Mouse (Mus musculus) urinary bladder, postnatal 14 days (tissue): ENCODE results near the gene Eef1a1.
"Not testable (repeated sequence)": the region's sequence is repeated elsewhere in the genome, so short reads cannot be mapped to it uniquely, and the experiment has no call there.

Experiments used
- DNase-seq: peaks from one replicate; pipeline ENCODE4 v3.0.0; 2021; ENCODE audit warnings: low spot score

Gene Eef1a1

GRCm38 (mm10) chr9:78506722-78507077 lies 17.7 kb upstream of the Eef1a1 start:
- no peak for DNase-seq

DNA sequence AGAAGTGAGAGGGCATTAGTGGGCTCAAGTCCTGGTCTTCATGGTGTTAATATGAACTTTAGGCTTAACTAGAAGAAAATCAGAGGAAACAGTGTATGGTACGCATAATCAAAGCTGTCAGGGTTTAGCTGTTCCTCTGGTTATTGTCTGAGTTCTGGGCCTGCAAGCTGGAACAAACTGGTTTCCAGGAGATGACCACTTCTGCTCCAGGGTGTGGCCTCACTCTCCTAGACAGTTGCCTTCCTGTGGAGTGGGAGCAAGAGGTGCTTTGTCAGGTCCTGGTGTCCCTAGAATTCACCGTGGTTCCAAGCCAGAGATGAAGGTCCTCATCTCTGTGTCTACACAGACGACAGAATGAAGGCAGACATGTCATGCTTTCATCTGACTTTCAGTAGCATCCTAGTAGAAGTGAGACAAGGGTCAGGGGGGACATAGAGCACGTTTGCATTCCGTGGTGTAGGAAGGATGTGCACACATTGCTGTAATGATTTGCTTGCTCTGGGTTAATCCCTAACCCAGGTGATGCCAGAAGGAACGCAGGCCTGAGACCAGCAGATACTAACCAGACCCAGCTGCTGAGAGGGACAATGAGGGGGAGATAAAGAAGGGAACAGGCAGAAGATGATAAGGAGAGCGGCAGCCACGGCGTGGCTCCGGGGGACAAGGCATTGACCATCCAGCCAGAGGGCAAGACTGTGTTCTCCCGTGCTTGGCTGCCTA lies 17.2 kb upstream of the Eef1a1 start:
- no peak for DNase-seq

- DNase-seq = no peak
These were observed 16.3 kb upstream of the Eef1a1 start for GRCm38 (mm10) chr9:78505223-78505622.

GRCm38 (mm10) chr9:78504679-78505078 lies 15.7 kb upstream of the Eef1a1 start:
- no peak for DNase-seq

GRCm38 (mm10) chr9:78504133-78504532 lies 15.2 kb upstream of the Eef1a1 start:
- no peak for DNase-seq

DNA sequence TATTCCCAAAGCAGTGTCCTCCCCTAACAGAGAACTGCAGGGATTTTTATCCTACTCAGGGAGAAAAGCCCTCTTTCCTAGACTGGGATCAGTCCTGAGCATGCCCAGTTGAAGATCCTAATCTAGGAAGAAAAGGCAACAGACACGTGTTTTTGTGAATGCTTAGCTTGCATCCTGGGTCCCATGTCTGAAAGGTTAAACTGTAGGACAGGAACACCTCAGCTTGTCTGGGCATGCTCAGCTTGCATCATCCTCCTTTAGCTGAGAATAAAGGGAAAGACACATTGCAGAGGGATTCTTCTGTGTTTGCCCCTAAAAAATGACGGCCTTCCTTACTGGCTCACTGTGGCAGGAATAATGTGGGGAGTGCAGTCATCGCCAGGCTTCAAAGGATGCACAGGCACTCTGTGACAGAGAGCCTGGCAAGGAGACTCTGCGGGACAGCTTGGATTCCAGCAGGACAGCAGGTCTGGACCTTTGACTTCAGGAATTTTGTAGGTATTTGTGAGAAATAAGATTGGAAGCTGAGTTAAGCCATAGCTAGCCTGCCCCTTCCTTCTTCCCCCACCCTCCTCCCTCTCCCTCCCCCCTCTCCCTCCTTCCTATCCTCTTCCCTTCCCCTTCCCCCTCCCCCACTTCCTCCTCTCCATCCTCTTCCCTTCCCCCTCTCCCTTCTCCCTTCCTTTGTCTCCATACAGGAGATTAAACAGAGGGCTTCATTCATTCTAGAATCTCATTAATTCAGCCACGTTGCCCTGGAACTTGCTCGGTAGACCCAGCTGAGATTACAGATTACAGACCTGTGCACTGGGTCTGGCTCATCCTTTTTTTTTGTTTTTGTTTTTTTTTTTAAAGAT lies 14.5 kb upstream of the Eef1a1 start:
- DNase-seq = no peak

DNA sequence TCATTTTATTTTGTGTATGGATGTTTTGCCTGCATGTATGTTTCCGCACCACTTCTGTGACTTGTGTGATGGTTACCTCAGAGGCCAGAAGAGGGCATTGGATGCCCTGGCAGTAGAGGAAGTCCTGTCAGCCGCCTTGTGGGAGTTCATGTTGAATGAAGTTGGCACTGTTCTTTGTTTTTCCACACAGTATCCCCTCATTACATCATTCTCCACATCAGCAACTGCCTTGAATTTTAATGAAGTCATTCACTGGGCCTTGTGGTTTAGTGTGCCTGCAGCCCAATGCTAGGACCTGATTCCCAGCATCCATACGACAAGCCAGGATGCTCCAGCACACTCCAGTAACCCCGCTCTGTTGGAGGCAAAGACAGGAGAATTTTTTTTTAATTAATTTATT lies 12.3 kb upstream of the Eef1a1 start:
- no peak for DNase-seq

GRCm38 (mm10) chr9:78500386-78500785 lies 11.4 kb upstream of the Eef1a1 start:
- DNase-seq = no peak

GRCm38 (mm10) chr9:78493171-78493570 lies 4.2 kb upstream of the Eef1a1 start:
- DNase-seq = no peak

DNA sequence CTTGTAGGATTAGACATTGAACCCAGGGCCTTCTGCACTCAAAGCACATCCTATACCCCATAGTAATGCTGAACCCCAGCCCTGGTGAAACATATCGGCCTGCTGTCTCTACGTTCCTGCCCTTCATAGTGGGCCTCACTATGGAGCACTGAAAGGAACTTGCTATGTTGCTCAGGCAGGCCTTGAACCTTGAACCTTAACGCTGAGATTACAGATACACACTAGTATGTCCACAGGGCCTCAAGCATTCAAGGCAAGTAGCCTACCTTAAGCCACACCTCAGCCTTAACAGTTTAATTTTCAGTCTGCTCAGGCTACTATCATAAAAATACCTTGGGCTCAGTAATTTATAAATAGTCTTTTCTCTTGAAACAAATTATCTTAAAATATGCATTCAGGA lies 3.3 kb upstream of the Eef1a1 start:
- no peak for DNase-seq

DNA sequence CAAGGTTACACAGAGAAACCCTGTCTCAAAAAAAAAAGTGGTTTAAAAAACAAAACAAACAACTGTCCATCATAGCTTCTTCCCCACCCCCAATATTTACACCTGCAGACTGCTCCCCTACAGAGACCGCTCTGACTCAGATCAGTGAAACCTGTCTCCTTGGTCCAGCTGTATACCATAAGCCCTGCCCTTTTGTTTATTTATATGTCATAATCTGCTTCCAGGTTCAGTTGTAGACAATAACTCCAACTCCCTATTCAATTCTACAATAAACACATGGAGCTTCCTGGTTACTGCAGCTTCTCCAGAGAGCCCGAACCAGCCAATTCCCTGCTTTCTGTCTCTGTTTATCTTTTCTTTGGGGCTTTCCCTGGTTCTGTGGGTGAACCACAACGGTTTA lies 2.2 kb upstream of the Eef1a1 start:
- no peak for DNase-seq

DNA sequence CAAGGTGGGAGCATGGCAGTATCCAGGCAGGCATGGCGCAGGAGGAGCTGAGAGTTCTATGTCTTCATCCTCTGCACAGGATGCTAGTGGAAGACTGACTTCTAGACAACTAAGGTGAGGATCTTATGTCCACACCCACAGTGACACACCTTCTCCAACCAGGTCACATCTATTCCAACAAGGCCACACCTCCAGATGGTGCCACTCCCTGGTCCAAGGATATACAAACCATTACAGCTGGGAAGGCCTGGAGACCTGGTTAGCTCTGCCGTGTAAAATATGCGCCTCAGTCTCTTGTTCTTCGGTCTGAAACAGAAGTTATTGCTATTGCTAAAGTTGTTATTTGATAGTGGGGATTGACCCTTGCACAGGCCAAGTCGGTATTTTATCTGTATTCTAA lies 930 bp downstream of the Eef1a1 start:
- not testable (repeated sequence) for DNase-seq

GRCm38 (mm10) chr9:78484660-78485059 lies 4.3 kb downstream of the Eef1a1 start:
- DNase-seq = no peak

- no peak for DNase-seq
These were observed 6.6 kb downstream of the Eef1a1 start for GRCm38 (mm10) chr9:78482386-78482785.

- peak; percentile 96 for DNase-seq
These were observed 7.3 kb downstream of the Eef1a1 start for GRCm38 (mm10) chr9:78481423-78482331.

DNA sequence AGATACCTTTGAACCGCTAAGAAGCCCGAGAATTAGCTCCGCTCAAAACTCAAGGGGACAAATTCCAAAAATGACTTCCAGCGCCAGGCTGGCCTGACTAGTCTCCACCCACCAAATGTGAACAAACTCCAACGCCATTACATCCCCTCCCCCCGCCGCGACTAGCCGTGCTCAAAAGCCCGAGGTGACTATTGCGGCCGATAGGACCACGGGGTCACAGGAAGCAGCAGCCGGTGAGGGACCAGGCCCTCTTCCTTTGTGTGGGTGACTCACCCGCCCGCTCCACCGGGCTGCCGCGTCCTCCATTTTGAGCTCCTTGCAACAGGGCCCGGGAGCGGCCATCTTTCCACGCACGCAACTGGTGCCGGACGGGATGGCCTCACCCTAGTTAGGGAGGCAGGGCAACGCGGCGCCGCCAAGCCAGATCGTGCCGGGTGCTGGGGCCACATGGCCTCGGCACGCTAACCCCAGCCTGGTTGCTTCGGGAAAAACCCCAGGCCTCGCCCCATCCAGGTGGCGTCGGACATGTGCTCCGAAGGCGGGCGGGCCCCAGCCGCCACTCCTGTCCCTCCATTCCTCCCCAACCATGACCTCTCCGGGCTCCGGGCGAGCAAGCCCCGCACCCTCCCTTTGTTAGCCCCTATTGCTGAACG lies 8.1 kb downstream of the Eef1a1 start:
- peak; percentile 79 for DNase-seq

DNA sequence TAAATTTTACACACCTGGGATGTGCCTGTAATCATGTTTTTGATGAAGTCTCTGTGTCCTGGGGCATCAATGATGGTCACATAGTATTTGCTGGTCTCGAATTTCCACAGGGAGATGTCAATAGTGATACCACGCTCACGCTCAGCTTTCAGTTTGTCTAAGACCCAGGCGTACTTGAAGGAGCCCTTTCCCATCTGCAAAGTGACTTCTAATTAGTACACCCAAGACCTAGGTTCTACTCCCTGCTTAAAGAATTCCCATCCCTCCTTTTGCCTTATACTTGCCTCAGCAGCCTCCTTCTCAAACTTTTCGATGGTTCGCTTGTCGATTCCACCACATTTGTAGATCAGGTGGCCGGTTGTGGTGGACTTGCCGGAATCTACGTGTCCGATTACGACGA lies 8.7 kb downstream of the Eef1a1 start:
- DNase-seq = not testable (repeated sequence)

DNA sequence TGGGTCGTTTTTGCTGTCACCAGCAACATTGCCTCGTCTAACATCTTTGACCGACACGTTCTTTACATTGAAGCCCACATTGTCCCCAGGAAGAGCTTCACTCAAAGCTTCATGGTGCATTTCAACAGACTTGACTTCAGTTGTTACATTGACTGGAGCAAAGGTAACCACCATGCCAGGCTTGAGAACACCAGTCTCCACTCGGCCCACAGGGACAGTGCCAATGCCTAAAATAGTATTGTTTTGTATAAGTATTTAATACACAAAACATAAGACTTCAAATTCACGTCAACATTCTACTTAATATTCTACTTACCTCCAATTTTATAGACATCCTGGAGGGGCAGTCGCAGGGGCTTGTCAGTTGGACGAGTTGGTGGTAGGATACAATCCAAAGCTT lies 9.6 kb downstream of the Eef1a1 start:
- DNase-seq = not testable (repeated sequence)

- not testable (repeated sequence) for DNase-seq
These were observed 10.8 kb downstream of the Eef1a1 start for GRCm38 (mm10) chr9:78478009-78478605.

DNA sequence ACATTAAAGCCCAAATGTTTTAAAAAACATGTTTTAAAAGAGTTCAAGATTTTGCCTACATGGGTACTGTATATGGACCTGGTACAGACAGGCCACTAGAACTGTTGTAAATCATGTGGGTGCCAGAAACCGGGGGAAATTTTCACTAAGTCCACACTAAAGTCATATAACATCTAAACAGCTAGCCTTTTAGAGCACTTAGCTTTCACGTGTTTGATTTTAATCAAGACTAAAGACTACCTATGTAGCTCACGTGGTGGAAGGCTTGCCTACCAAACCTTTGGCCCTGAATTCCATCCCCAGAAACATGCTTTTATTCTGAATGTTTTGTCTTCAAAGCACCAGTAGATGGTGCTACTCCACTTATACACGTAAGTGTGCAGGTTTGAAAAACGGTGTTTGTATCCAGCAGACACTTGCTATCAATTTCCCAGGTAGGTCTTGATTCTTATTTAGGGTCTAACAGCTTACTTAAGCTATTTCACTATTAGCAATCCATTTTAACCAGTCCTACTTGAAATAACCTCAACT lies 11.9 kb downstream of the Eef1a1 start:
- no peak for DNase-seq

DNA sequence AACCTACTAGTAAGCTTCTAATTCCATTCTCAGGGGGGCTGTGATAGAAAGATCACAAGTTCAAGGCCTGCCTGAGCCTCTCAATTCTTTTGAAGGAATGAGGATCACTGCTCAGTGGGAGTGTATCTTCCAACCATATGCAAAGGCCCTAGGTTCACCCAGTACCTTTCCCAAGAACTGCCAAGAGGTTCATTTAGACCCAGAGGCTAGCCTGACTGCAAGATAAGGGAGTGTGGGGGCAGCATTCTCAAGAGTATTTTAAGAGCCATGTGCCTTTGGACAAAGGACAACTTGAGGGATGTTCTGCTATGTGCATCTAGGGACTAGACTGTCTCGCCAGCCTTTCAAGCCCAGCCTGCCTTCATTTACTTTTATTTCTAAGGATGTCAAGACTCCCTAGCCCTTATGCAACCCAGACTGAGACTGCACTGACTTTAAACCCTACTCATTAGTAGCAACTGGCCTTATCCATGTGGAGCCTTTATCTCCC lies 12.4 kb downstream of the Eef1a1 start:
- DNase-seq = no peak
